Mouse (Mus musculus) kidney, postnatal 14 days (tissue): ENCODE results near the gene Mphosph9.
A peak's percentile ranks its signal among the peaks of the same experiment; 100 is the strongest.
"Not testable (repeated sequence)": the region's sequence is repeated elsewhere in the genome, so short reads cannot be mapped to it uniquely, and the experiment has no call there.

Experiments used
- DNase-seq: peaks from one replicate; pipeline ENCODE4 v3.0.0; 2022; ENCODE audit warnings: mixed read lengths

The Mphosph9 gene

DNA sequence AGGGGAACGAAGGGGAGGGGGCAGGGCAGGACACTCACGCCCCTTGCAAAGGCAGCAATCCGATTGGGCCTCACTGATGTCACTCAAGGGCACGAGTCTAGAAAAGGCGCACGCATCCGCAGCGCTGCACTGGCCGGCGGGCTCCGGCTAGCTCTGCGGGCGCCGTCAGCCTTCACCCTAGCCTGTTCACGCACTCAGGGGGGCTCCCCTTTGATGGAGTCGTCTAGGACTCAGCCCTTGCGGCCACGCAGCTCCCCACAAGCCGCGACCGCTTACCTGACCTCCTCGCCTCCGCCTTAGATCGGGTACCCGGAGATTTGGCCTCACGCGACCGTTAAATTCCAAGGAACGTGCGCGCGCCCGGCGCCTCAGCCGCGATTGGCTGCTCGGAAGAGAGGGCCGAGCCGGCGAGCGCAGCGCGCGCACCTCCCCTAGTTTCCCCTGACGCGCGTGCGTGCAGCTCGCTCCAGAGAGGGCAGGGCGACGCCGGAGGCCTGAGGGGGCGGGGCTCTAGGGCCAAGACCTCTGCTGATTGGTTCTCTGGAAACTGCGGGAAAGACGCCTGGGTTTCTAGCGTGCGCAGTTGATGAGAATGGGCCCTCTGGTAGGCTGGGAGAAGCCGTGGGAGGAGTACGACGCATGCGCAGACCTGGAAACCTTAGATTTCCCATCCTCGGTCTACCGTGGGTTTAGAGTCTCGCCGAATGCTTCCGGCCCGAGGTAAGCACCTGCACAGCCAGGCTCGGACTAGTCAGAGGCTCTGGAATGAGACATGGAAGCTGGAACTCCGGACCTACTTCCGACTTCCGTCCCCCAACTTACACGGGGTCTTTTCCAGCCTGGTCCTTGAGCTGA, at the start of gene Mphosph9, which contains the start of gene 2810006K23Rik:
Gene Mphosph9 (minus strand): TSS at position 463 of the 855 bp plus-strand sequence.
Gene 2810006K23Rik (plus strand): TSS at position 580 of the 855 bp plus-strand sequence.
- DNase-seq = peak; percentile 100

GRCm38 (mm10) chr5:124377149-124377548, 49.4 kb upstream of the Mphosph9 start:
- no peak for DNase-seq

GRCm38 (mm10) chr5:124376401-124376800, 48.6 kb upstream of the Mphosph9 start:
- no peak for DNase-seq

- no peak for DNase-seq
These were observed 46.5 kb upstream of the Mphosph9 start for GRCm38 (mm10) chr5:124374298-124374697.

GRCm38 (mm10) chr5:124366721-124367120, 38.9 kb upstream of the Mphosph9 start:
- DNase-seq = peak; percentile 80

DNA sequence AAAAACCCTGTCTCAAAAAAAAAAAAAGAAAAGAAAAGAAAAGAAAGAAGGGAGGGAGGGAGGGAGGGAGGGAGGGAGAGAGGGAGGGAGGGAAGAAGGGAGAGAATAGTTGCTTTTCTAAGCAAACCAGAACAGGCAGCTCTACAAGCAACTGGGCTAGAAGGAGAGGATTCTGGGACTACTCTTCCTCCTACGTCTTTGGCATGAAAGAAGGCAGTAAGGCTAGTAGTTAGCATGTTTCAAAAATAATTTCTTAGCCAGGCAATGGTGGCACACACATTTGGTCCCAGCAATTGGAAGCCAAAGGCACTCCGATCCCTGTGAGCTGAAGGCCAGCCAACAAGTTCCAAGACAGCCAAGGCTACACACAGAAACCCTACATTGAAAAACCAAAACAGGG, 38.0 kb upstream of the Mphosph9 start:
- DNase-seq = no peak

GRCm38 (mm10) chr5:124364173-124364918, 36.6 kb upstream of the Mphosph9 start:
- no peak for DNase-seq

DNA sequence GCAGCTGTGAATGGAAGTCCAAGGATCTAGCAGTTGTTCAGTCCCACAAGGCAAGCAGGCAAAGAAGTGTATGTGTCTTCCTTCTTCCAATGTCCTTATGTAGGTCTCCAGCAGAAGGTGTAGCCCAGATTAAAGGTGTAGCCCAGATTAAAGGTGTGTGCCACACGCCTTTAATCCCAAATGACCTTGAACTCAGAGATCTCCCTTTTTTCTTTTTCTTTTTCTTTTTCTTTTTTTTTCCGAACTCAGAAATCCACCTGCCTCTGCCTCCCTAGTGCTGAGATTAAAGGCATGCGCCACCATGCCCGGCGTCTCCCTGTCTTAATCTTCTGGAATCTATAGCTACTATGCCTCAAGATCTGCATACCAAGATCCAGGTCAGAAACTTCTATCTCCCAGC, 35.2 kb upstream of the Mphosph9 start, which contains the start of gene Cdk2ap1:
Gene Cdk2ap1 (minus strand): TSS at position 101 of the 400 bp plus-strand sequence.
- DNase-seq = not testable (repeated sequence)

- no peak for DNase-seq
These were observed 31.9 kb upstream of the Mphosph9 start for GRCm38 (mm10) chr5:124359641-124360040.

GRCm38 (mm10) chr5:124356695-124357094, 28.9 kb upstream of the Mphosph9 start:
- no peak for DNase-seq

DNA sequence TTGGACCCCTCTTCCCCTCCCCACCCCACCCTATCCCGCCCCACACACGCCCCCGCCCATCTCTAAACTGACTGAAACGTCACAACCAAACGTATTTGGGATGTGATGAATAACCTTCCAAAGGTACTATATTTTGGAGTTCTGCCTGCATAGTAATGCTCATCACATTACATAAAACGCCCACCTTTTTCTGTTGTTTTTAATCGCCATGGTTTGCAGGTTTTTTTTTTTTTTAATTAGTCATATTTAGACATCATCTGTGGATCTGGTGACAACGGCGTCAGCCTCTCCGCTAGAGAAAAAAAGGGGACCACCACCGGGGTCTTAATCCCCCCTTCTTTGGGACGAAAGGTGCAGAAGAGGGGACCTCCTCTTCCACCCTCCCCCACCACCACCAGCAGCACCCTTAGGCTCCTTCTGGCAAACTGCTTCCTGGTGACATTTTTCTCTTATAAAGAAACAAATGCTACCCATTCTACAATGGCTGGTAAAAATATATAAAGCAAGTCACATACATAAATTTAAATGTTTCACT, 27.7 kb upstream of the Mphosph9 start:
- DNase-seq = no peak

GRCm38 (mm10) chr5:124354574-124355424, 27.0 kb upstream of the Mphosph9 start:
- peak; percentile 69 for DNase-seq

- DNase-seq = peak; percentile 75
These were observed 26.2 kb upstream of the Mphosph9 start for GRCm38 (mm10) chr5:124353726-124354547.

DNA sequence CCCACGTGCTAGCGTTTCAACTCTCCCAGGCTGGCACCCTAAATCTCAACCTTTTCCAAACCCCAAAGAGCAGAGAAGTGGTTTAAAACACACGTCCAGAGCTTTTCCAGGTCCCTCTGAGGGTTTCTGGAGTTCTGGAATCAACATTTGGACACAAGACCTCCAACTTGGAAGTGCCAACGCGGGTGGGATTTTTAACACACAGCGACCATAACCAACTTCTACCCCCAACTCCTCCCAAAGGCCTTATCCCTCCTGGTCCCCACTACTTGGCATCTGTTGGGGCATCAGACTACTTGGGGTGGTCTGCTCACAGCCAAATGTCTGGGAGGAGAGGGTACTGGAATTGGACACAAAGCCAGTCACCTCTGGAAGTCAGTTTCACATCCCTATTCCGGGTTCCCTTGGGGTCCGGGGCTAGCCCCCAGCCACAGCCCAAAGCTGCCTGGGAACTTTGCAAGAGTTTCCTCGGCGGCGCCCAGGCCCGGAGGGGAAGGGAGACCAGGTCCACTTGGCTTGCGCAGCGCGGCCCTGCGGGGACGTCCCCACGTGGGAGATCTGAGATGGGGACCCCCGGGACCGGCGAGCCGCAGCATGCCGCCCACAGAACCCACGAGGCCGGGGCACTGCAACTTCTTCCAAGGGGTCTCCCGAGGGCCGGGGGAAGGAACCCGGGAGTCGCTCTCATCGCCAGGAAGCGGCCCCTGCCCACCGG, 25.4 kb upstream of the Mphosph9 start:
- peak; percentile 55 for DNase-seq

DNA sequence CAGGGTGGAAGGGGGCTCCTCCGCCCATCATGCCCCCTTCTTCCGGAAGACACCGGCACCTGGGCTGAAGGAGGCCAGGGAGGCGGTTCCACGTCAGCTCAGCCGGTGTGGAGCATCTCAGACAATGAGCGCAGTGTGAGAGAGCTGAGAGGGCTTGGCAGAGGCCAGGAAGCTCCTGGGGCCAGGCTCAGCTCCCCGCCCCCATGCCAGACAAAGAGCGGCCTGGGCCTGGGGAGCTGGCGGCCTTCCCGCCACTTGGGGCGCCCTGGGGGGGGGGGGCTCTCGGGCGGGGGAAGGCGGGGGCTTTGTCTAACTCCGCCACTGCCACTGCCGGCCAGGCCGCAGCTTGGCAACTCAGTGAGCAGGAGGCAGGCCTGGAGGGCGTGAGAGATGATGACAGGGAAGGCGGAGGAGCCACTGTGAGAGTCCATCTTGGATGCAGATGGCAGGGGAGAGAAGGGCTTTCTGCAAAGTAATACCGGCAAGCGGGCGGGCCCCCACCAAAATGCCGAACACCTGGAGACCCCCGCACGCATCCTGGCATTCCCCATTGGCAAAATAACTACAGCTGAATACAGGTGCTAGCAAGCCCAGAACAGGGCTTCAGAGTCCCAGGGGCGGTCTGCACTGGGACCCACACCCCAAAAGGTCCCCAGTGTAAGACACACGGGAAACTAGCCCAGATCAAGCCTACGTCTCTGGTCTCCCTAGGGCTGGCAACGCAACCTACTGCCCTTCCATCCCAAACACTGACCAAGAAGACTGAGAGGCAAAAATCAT, 24.6 kb upstream of the Mphosph9 start:
- peak; percentile 88 for DNase-seq

DNA sequence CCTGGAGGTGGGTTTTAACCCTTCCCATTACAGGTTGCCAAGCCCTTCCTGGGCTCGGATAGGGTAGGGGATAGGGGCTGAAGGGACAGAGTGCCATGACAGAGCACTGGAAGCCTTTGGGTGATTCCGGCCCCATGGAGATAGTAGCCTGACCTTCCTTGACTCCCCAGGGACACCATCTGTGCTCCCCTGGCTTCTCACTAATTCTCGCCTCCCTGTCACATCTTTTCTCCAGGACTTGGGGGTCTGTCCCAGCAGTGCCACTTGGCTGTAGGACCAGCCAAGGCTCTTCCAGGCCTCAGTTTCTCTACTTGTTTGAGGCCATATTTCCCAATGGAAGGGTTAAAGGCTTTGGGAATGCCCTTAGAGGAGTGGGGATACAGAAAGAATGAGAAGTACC, 23.8 kb upstream of the Mphosph9 start:
- DNase-seq = no peak

GRCm38 (mm10) chr5:124351111-124351560, 23.4 kb upstream of the Mphosph9 start:
- peak; percentile 69 for DNase-seq

GRCm38 (mm10) chr5:124350350-124350749, 22.6 kb upstream of the Mphosph9 start:
- no peak for DNase-seq

DNA sequence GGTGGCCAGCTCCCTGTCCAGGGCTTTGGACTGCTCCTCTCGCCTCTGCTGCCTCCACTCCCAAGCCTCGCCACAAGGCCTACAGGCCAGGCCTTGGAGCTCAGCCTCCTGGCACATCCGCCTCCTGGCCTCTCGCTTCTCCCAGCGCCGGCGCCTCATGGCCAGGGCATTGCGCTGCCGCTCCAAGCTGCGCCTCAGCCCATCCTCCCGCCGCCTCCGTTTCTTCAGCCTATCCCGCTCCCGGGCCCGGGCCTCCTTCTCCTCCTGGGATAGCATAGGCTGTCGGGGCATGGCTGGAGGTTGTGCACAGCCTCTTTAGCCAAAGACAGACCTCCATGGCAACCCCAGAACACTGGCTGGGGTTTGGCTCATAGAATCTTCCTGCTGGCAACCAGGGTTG, 21.4 kb upstream of the Mphosph9 start:
- no peak for DNase-seq

DNA sequence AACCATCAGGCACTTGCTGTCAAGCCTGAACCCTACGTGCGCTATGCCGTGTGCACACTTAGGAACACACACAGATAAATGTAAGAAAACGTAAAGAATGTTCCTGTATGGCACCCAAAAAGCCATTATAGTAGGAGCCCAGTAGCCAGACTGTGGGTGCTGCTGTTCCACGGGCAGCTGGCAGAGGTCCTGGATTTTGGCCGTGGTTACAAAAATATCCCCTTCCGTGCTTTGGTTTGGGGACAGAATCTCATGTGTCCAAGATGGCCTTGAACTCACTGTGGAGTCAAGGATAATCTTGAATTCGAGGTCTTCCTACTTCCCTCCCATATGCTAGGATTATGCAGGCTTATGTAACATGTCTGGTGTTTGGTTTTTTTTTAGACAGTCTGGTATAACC, 15.1 kb upstream of the Mphosph9 start:
- DNase-seq = no peak
